Mouse (Mus musculus) lung, adult 2 months (tissue): ENCODE measurements around the gene Hist1h2ac.

Experiments used
- CTCF ChIP-seq: fragments of 200-500 bp; IDR thresholded peaks from 2 replicates; pipeline ENCODE4 v1.5.1; 2011; ENCODE audit warnings: mild to moderate bottlenecking, low read length, control low read depth; ENCODE audit not compliant: insufficient read depth
- POLR2A ChIP-seq: fragments of 200-500 bp; IDR thresholded peaks from 2 replicates; pipeline ENCODE4 v1.6.1; 2011; ENCODE audit warnings: low read depth, mild to moderate bottlenecking, control low read depth, low read length, borderline replicate concordance; ENCODE audit errors: extremely low read depth

- no peak for TF ChIP-seq CTCF
- no peak for TF ChIP-seq POLR2A
These were observed 1.5 kb upstream of the Hist1h2ac start for GRCm38 (mm10) chr13:23685121-23685861.
